Mouse (Mus musculus) hindbrain, postnatal 0 days (tissue): Measurements from ENCODE around the gene Dlg2. TPM values are rescaled to one million over a fixed set of nuclear protein-coding genes. Genes with fewer than 3 reads are reported as not detected.

Experiments used
- ATAC-seq: fragments of 200-750 bp; cut with Nextera tagmentation; 2 replicates; pipeline ENCODE4 v1.8.0; 2017; ENCODE audit warnings: mild to moderate bottlenecking, moderate TSS enrichment, moderate library complexity
- DNase-seq: peaks from one replicate; pipeline ENCODE4 v3.0.0-alpha.2; 2015; ENCODE audit warnings: low spot score
- H3K27ac ChIP-seq: fragments of 300-500 bp; sonication (generic); 2 replicates; pipeline ENCODE4 v1.5.1; 2014; ENCODE audit warnings: mild to moderate bottlenecking
- H3K27me3 ChIP-seq: fragments of 300-500 bp; sonication (generic); 2 replicates; pipeline ENCODE4 v1.6.1; 2014; ENCODE audit warnings: low read length, mixed read lengths; ENCODE audit not compliant: insufficient read depth
- H3K36me3 ChIP-seq: fragments of 300-500 bp; sonication (generic); 2 replicates; pipeline ENCODE4 v1.6.1; 2014; ENCODE audit warnings: low read length, mixed read lengths; ENCODE audit not compliant: insufficient read depth
- H3K4me1 ChIP-seq: fragments of 300-500 bp; sonication (generic); 2 replicates; pipeline ENCODE4 v1.6.1; 2014; ENCODE audit warnings: antibody characterized with exemption, low read length, mixed read lengths; ENCODE audit not compliant: insufficient read depth
- H3K4me2 ChIP-seq: fragments of 300-500 bp; sonication (generic); 2 replicates; pipeline ENCODE4 v1.6.1; 2014; ENCODE audit warnings: low read depth, mild to moderate bottlenecking, low read length, moderate library complexity, mixed read lengths
- H3K4me3 ChIP-seq: fragments of 300-500 bp; sonication (generic); 2 replicates; pipeline ENCODE4 v1.5.1; 2014; ENCODE audit warnings: low read length
- H3K9ac ChIP-seq: fragments of 300-500 bp; sonication (generic); replicated peaks from 2 replicates; pipeline ENCODE4 v1.6.1; 2014; ENCODE audit warnings: mild to moderate bottlenecking, low read length, moderate library complexity, mixed read lengths
- H3K9me3 ChIP-seq: fragments of 300-500 bp; sonication (generic); 2 replicates; pipeline ENCODE4 v1.6.1; 2016; ENCODE audit warnings: low read length, mixed read lengths
- CTCF ChIP-seq: IDR thresholded peaks from 2 replicates; pipeline ENCODE4 v1.5.1; 2016; ENCODE audit warnings: antibody characterized with exemption, control low read depth, low read depth
- WGBS: fragments of 180-500 bp; shearing (Covaris S2); extraction: QIAGEN DNeasy Blood & Tissue Kit; methylation state at CpG from one replicate; pipeline ENCODE4 v1.1.7; 2014; 5-methylcytosine and 5-hydroxymethylcytosine counted together
- polyA plus RNA-seq: library from polyadenylated mRNA; unstranded; fragments of >200 nt; fragmentation: Nextera tagmentation; extraction: Ambion mirVana; gene quantifications from 2 replicates; pipeline ENCODE4 v1.2.1, GENCODE M21; 2015
- total RNA-seq: library from RNA; depleted of rRNA; stranded (reverse); fragments of >200 nt; gene quantifications from 2 replicates; pipeline ENCODE4 v1.2.3, GENCODE M21; 2014; rRNA removed

Dlg2 gene
- 113 and 131 TPM in 2 replicates for total RNA-seq
- polyA plus RNA-seq, result 18.5 and 20.4 TPM in 2 replicates

- DNase-seq, result peak; percentile 60
- under 1% methylated on average over 32 of the region's 32 CpGs for WGBS
- no peaks in the 10 kb centered on the region for H3K4me1 ChIP-seq
Observed at GRCm38 (mm10) chr7:90476313-90477245, at the start of gene Dlg2. TSS of gene Dlg2 (plus strand) at chr7:90476672.

GRCm38 (mm10) chr7:90427006-90427405 is 49.5 kb upstream of the Dlg2 start:
- 56% methylated on average over 9 of the region's 9 CpGs for WGBS
- H3K4me3 ChIP-seq, result peak overlapping the region; percentile 41
- H3K4me1 ChIP-seq, result peaks cover 5% of the 10 kb centered on the region; the same call in 1 of the 2 replicates
- no peak for TF ChIP-seq CTCF
- DNase-seq, result no peak
- H3K27me3 ChIP-seq, result no peaks in the 10 kb centered on the region
- H3K4me2 ChIP-seq, result peak overlapping the region; percentile 74
- no peaks in the 10 kb centered on the region for H3K9me3 ChIP-seq
- no peak for ATAC-seq
- H3K36me3 ChIP-seq, result no peaks in the 10 kb centered on the region
- H3K9ac ChIP-seq, result peak overlapping the region; percentile 36; the same call in 1 of the 2 replicates
- H3K27ac ChIP-seq, result peak overlapping the region; percentile 7; the same call in 1 of the 2 replicates

More at GRCm38 (mm10) chr7:90476313-90477245, at the start of gene Dlg2:
- no peak for TF ChIP-seq CTCF
- no peak for ATAC-seq
- Histone ChIP-seq H3K27me3 (no peaks in the 10 kb centered on the region), H3K9me3 (no peaks in the 10 kb centered on the region), H3K9ac (peak within 1 kb of the TSS; percentile 68), H3K4me2 (peak within 1 kb of the TSS; percentile 91), H3K4me3 (peak within 1 kb of the TSS; percentile 73), H3K36me3 (no peaks in the 10 kb centered on the region), H3K27ac (peak within 1 kb of the TSS; percentile 93)

GRCm38 (mm10) chr7:90432221-90432620 is 44.3 kb upstream of the Dlg2 start:
- H3K9ac ChIP-seq, result no peak overlapping the region
- DNase-seq (no peak), ATAC-seq (no peak)

GRCm38 (mm10) chr7:90440044-90440443 is 36.4 kb upstream of the Dlg2 start:
- Histone ChIP-seq H3K9me3 (no peaks in the 10 kb centered on the region), H3K9ac (no peak overlapping the region), H3K27ac (no peak overlapping the region), H3K27me3 (no peaks in the 10 kb centered on the region), H3K36me3 (no peaks in the 10 kb centered on the region), H3K4me3 (no peak overlapping the region), H3K4me2 (no peak overlapping the region), H3K4me1 (no peaks in the 10 kb centered on the region)
- WGBS, result 91% methylated on average over 4 of the region's 4 CpGs
- TF ChIP-seq CTCF, result no peak
- ATAC-seq (no peak), DNase-seq (no peak)

More at GRCm38 (mm10) chr7:90432221-90432620, 44.3 kb upstream of the Dlg2 start:
- H3K27me3 ChIP-seq, result no peaks in the 10 kb centered on the region
- no peak overlapping the region for H3K4me2 ChIP-seq
- no peak for TF ChIP-seq CTCF
- H3K4me1 ChIP-seq, result no peaks in the 10 kb centered on the region
- no peak overlapping the region for H3K27ac ChIP-seq
- no peaks in the 10 kb centered on the region for H3K36me3 ChIP-seq
- no peaks in the 10 kb centered on the region for H3K9me3 ChIP-seq
- H3K4me3 ChIP-seq, result no peak overlapping the region

GRCm38 (mm10) chr7:90442070-90442469 is 34.4 kb upstream of the Dlg2 start:
- DNase-seq, result peak; percentile 27

GRCm38 (mm10) chr7:90442518-90443080 is 33.9 kb upstream of the Dlg2 start, which contains the start of gene Crebzf:
TSS of gene Crebzf (plus strand) at chr7:90442729.
- Histone ChIP-seq H3K4me3 (peak within 1 kb of the TSS; percentile 90), H3K27me3 (no peaks in the 10 kb centered on the region), H3K36me3 (no peaks in the 10 kb centered on the region; the same call in 1 of the 2 replicates), H3K9me3 (no peaks in the 10 kb centered on the region), H3K4me1 (no peaks in the 10 kb centered on the region), H3K27ac (peak within 1 kb of the TSS; percentile 99), H3K4me2 (peak within 1 kb of the TSS; percentile 80), H3K9ac (peak within 1 kb of the TSS; percentile 98)
- peak; percentile 97 for ATAC-seq
- TF ChIP-seq CTCF, result no peak
- peak; percentile 99 for DNase-seq
- WGBS, result 1% methylated on average over 47 of the region's 54 CpGs

More at GRCm38 (mm10) chr7:90442070-90442469, 34.4 kb upstream of the Dlg2 start:
- no peak for TF ChIP-seq CTCF
- Histone ChIP-seq H3K4me1 (no peaks in the 10 kb centered on the region), H3K27ac (peak overlapping the region; percentile 99), H3K36me3 (no peaks in the 10 kb centered on the region), H3K4me2 (peak overlapping the region; percentile 80), H3K9me3 (no peaks in the 10 kb centered on the region), H3K4me3 (peak overlapping the region; percentile 90), H3K9ac (peak overlapping the region; percentile 98), H3K27me3 (no peaks in the 10 kb centered on the region)
- ATAC-seq, result 0 out of 2 replicates have a peak, but pooled peaks have one; percentile 10
- 4% methylated on average over 4 of the region's 4 CpGs for WGBS
